Mouse (Mus musculus): ENCODE measurements at regions not wholly inside any gene's neighbourhood (a gene's known extent, or its start where the extent isn't known, plus 50 kb on each side); places are given as distances from the start of the nearest gene placed in this dataset.

GRCm38 (mm10) chr1:39089875-39090274 lies 103.7 kb upstream of the Npas2 start:
- Histone ChIP-seq H3K9ac (no peak overlapping the region), H3K4me2 (no peak overlapping the region), H3K27me3 (replicated peaks) (no peaks in the 10 kb centered on the region), H3K36me3 (replicated peaks) (no peaks in the 10 kb centered on the region), H3K27ac (no peak overlapping the region), H3K4me3 (no peak overlapping the region), H3K4me1 (no peaks in the 10 kb centered on the region), H3K9me3 (no peaks in the 10 kb centered on the region)
- ATAC-seq (replicated peaks): no peak
- 85% methylated on average over 9 of the region's 9 CpGs for WGBS

DNA sequence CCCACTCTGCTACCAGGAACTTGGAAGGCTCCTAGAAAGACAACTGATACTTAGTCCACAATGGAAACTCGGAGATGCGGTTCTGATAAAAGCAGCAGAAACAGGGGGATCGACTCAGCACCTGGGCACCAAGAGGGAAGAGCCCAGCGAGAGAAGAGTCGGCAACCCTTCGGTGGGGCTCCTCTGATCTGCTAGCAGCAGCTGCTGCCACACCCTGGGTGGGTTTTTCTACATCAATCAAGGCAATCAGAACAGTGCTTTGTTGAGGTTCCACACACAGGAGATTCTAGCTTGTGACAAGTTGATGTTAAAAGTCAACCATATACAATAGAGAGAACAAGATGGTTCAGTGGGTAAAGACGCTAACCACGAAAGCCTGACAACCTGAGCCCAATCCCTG lies 102.4 kb upstream of the Npas2 start:
- Histone ChIP-seq H3K27ac (no peak overlapping the region), H3K4me1 (no peaks in the 10 kb centered on the region), H3K4me3 (no peak overlapping the region), H3K36me3 (replicated peaks) (no peaks in the 10 kb centered on the region), H3K4me2 (no peak overlapping the region), H3K27me3 (replicated peaks) (no peaks in the 10 kb centered on the region), H3K9me3 (no peaks in the 10 kb centered on the region), H3K9ac (no peak overlapping the region)
- no peak for ATAC-seq (replicated peaks)
- WGBS: 93% methylated on average over 8 of the region's 8 CpGs

DNA sequence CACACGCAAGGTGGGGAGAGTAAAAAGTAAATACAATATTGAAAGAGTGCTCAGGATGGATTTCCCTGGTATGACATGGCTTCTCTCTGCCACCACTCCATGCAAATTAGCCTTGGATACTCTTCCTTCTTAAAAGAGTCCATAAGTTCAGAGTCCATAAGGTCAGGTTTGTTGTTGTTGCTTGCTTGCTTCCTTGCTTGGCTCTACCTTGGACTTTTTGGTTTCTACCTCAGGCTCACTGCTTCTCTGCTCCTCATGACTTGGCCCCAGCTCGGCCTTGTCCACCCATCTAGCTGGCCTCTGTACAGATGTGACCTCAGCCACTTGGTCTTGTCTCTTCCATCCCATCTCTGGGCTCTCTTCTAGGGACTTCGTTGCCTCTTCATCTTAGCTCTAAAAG lies 101.9 kb upstream of the Npas2 start:
- Histone ChIP-seq H3K4me3 (no peak overlapping the region), H3K4me2 (no peak overlapping the region), H3K4me1 (no peaks in the 10 kb centered on the region), H3K36me3 (replicated peaks) (no peaks in the 10 kb centered on the region), H3K9me3 (no peaks in the 10 kb centered on the region), H3K27ac (no peak overlapping the region), H3K9ac (no peak overlapping the region), H3K27me3 (replicated peaks) (no peaks in the 10 kb centered on the region)
- WGBS: 88% methylated on average over 3 of the region's 3 CpGs
- no peak for ATAC-seq (replicated peaks)

GRCm38 (mm10) chr1:39093291-39093690 lies 100.2 kb upstream of the Npas2 start:
- H3K4me2 ChIP-seq: no peak overlapping the region
- H3K27me3 ChIP-seq (replicated peaks): no peaks in the 10 kb centered on the region
- no peak for ATAC-seq (replicated peaks)
- H3K9ac ChIP-seq: no peak overlapping the region
- WGBS: 81% methylated on average over 4 of the region's 4 CpGs
- no peak overlapping the region for H3K27ac ChIP-seq
- no peak overlapping the region for H3K4me3 ChIP-seq
- no peaks in the 10 kb centered on the region for H3K36me3 ChIP-seq (replicated peaks)
- H3K9me3 ChIP-seq: no peaks in the 10 kb centered on the region
- H3K4me1 ChIP-seq: no peaks in the 10 kb centered on the region

DNA sequence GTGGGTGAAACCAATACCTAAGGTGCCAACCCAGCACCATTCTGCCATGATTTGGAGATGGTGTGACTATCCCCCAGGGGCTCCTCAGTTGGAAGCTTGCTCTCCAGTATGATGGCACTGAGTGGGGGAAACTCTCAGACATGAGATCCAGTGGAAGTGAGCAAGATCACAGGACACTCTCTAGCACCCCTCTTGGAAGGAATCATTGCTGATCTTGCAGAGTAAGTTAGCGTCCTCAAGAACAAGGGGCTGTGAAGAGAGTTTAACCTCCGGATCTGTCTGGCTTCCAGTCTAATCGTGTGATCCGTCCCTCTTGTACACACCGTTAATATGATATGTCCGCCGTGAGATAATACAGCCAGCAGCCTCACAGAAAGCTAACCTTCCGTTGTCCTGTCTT lies 99.5 kb upstream of the Npas2 start:
- no peak overlapping the region for H3K4me2 ChIP-seq
- no peaks in the 10 kb centered on the region for H3K36me3 ChIP-seq (replicated peaks)
- no peak overlapping the region for H3K27ac ChIP-seq
- no peak overlapping the region for H3K9ac ChIP-seq
- no peaks in the 10 kb centered on the region for H3K9me3 ChIP-seq
- H3K4me3 ChIP-seq: no peak overlapping the region
- no peaks in the 10 kb centered on the region for H3K4me1 ChIP-seq
- WGBS: 91% methylated on average over 8 of the region's 8 CpGs
- no peaks in the 10 kb centered on the region for H3K27me3 ChIP-seq (replicated peaks)
- ATAC-seq (replicated peaks): no peak

DNA sequence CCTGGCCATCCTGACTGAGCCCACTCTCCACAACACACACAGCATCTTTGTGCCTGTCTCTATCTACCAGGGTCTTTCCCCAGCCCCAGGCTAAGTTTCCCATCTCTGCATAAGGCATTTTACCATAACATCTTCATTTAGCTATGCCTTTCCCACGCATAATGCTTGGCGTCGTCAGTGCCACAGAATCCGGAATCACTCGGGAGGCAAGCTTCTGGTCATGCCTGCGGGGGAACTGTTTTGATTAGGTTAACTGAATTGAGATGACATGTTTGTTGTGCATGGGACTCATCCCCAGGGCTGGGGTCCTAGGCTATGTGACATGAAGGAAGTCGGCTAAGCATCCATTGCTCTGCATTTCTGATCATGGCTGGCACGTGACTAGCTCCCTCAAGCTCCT lies 97.6 kb upstream of the Npas2 start:
- no peaks in the 10 kb centered on the region for H3K9me3 ChIP-seq
- H3K27ac ChIP-seq: no peak overlapping the region
- H3K4me3 ChIP-seq: no peak overlapping the region
- WGBS: 77% methylated on average over 8 of the region's 8 CpGs
- ATAC-seq (replicated peaks): no peak
- H3K27me3 ChIP-seq (replicated peaks): no peaks in the 10 kb centered on the region
- no peak overlapping the region for H3K4me2 ChIP-seq
- no peaks in the 10 kb centered on the region for H3K4me1 ChIP-seq
- H3K9ac ChIP-seq: no peak overlapping the region
- H3K36me3 ChIP-seq (replicated peaks): no peaks in the 10 kb centered on the region

- Histone ChIP-seq H3K4me2 (no peak overlapping the region), H3K27me3 (replicated peaks) (no peaks in the 10 kb centered on the region), H3K27ac (no peak overlapping the region), H3K4me3 (no peak overlapping the region), H3K4me1 (no peaks in the 10 kb centered on the region), H3K9ac (no peak overlapping the region), H3K9me3 (no peaks in the 10 kb centered on the region), H3K36me3 (replicated peaks) (no peaks in the 10 kb centered on the region)
- ATAC-seq (replicated peaks): no peak
- WGBS: 93% methylated on average over 3 of the region's 3 CpGs
Measured at GRCm38 (mm10) chr1:39096726-39097125, 96.8 kb upstream of the Npas2 start.

DNA sequence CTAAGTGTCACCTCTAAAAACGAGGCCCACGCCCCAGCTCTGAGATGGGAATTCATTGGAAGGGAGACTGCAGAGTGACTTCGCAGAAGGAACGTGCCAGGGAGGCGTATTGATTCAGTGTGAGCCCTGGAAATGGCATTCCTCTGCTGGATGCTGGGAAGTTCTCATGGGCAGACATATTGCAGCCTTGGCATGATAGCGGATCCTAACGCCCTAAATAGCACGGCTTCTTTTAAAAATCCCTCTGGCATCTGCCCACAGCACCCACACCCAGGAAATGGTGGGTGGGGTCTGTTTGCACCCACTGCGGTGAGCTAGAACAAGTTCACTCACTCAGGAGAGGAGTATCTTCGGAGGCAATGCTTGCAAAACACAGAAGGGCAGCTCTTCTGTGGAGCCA lies 96.0 kb upstream of the Npas2 start:
- Histone ChIP-seq H3K9me3 (no peaks in the 10 kb centered on the region), H3K36me3 (replicated peaks) (no peaks in the 10 kb centered on the region), H3K9ac (no peak overlapping the region), H3K27ac (no peak overlapping the region), H3K27me3 (replicated peaks) (no peaks in the 10 kb centered on the region), H3K4me3 (no peak overlapping the region), H3K4me1 (no peaks in the 10 kb centered on the region), H3K4me2 (no peak overlapping the region)
- ATAC-seq (replicated peaks): no peak
- WGBS: 93% methylated on average over 10 of the region's 10 CpGs

GRCm38 (mm10) chr1:39098154-39098553 lies 95.4 kb upstream of the Npas2 start:
- no peak overlapping the region for H3K4me3 ChIP-seq
- H3K4me1 ChIP-seq: no peaks in the 10 kb centered on the region
- H3K27me3 ChIP-seq (replicated peaks): no peaks in the 10 kb centered on the region
- no peak overlapping the region for H3K9ac ChIP-seq
- no peak for ATAC-seq (replicated peaks)
- H3K9me3 ChIP-seq: no peaks in the 10 kb centered on the region
- H3K4me2 ChIP-seq: no peak overlapping the region
- no peaks in the 10 kb centered on the region for H3K36me3 ChIP-seq (replicated peaks)
- 89% methylated on average over 5 of the region's 5 CpGs for WGBS
- no peak overlapping the region for H3K27ac ChIP-seq

DNA sequence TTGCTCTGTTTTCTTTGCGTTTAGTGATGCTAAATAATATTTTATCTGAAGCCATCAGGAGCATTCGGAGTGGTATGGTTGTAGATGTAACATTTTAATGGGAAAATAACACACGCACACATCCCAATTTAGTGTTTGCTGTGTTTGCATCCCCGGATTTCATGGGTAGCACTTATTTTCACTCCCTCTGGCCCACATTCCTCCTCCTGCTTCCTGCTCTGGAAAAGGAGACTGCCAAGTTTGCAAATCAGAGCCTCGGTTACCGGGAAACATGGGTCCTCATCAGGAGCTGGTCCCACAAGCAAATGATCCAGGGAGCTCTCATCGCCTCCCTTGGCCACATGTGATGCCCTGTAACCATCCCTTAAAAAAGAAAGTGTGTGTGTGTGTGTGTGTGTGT lies 94.3 kb upstream of the Npas2 start:
- H3K9me3 ChIP-seq: no peaks in the 10 kb centered on the region
- no peak for ATAC-seq (replicated peaks)
- no peak overlapping the region for H3K4me2 ChIP-seq
- WGBS: 91% methylated on average over 7 of the region's 7 CpGs
- no peaks in the 10 kb centered on the region for H3K27me3 ChIP-seq (replicated peaks)
- no peaks in the 10 kb centered on the region for H3K36me3 ChIP-seq (replicated peaks)
- H3K9ac ChIP-seq: no peak overlapping the region
- H3K4me1 ChIP-seq: no peaks in the 10 kb centered on the region
- no peak overlapping the region for H3K4me3 ChIP-seq
- H3K27ac ChIP-seq: no peak overlapping the region

DNA sequence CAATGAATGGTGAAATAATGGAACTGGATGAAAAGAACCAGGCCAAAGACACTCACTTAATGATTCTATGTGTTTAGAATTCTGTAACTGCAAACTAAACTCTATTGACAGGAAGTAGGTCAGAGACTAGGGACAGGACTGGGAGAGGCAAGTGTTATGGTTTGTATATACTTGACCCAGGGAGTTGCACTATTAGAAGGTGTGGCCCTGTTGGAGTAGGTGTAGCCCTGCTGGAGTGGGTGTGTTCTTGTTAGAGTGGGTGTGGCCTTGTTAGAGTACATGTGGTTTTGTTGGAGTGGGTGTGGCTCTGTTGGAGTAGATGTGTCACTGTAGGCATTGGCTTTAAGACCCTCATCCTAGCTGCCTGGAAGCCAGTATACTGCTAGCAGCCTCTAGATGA lies 93.0 kb upstream of the Npas2 start:
- Histone ChIP-seq H3K4me3 (no peak overlapping the region), H3K36me3 (replicated peaks) (no peaks in the 10 kb centered on the region), H3K27me3 (replicated peaks) (no peaks in the 10 kb centered on the region), H3K9me3 (no peaks in the 10 kb centered on the region), H3K4me1 (no peaks in the 10 kb centered on the region), H3K9ac (no peak overlapping the region), H3K4me2 (no peak overlapping the region), H3K27ac (no peak overlapping the region)
- no peak for ATAC-seq (replicated peaks)

DNA sequence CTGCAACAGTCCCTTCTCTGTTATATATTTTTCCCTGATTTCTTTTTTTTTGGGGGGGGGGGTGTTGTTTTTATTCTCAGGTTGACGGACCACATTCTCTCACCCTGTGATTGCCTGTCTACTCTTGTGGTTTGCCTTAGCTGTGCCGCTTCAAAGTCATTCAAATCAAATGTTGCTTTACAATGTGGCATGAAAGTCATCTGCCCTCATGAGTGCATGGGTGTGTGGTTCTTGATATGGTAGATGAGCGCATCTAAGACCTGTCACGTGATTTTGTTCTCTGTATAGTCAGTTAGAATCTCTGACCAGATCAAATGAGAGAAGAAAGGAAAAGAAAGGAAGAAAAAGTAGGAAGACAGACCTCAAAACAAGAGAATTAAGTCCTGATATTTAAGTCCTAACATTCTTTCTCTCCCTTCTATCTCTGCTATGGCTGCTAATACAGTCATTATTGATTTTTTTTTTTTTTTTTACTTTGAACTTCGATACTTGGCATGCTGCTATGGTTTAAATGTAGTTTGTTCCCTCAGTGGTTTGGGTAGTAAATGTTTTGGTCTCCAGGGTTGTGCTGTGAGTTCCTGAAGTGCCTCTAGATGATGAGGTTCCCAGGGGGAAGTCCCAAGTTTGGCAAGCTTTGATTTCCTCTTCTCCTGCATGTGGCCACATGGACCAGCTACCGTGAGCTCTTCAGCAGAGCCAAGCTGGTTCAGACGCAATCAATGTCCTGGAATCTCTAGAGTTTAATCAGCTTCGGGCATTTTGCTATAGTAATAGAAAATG lies 91.2 kb upstream of the Npas2 start:
- H3K4me1 ChIP-seq: no peaks in the 10 kb centered on the region
- no peak overlapping the region for H3K4me3 ChIP-seq
- no peak overlapping the region for H3K9ac ChIP-seq
- WGBS: 87% methylated on average over 8 of the region's 8 CpGs
- no peak overlapping the region for H3K27ac ChIP-seq
- H3K27me3 ChIP-seq (replicated peaks): no peaks in the 10 kb centered on the region
- H3K9me3 ChIP-seq: no peaks in the 10 kb centered on the region
- no peak for ATAC-seq (replicated peaks)
- H3K36me3 ChIP-seq (replicated peaks): no peaks in the 10 kb centered on the region
- H3K4me2 ChIP-seq: no peak overlapping the region

GRCm38 (mm10) chr1:39102989-39103910 lies 90.3 kb upstream of the Npas2 start:
- Histone ChIP-seq H3K36me3 (replicated peaks) (no peaks in the 10 kb centered on the region), H3K27ac (no peak overlapping the region), H3K4me3 (no peak overlapping the region), H3K9ac (no peak overlapping the region), H3K4me2 (no peak overlapping the region), H3K4me1 (no peaks in the 10 kb centered on the region), H3K27me3 (replicated peaks) (no peaks in the 10 kb centered on the region), H3K9me3 (no peaks in the 10 kb centered on the region)
- 76% methylated on average over 14 of the region's 14 CpGs for WGBS
- ATAC-seq (replicated peaks): no peak
